Mouse (Mus musculus) kidney, postnatal 0 days (tissue): ENCODE measurements around the gene Hdgf. TPM values are rescaled to one million over a fixed set of nuclear protein-coding genes. Genes with fewer than 3 reads are reported as not detected.

Experiments used
- ATAC-seq: fragments of 200-750 bp; cut with Nextera tagmentation; replicated peaks from 2 replicates; pipeline ENCODE4 v1.8.0; 2017; ENCODE audit warnings: low read depth, moderate number of reproducible peaks, moderate TSS enrichment, moderate library complexity; ENCODE audit not compliant: low FRiP score
- DNase-seq: peaks from one replicate; pipeline ENCODE4 v3.0.0-alpha.2; 2016; ENCODE audit warnings: low spot score
- H3K27ac ChIP-seq: fragments of 300-500 bp; sonication (generic); 2 replicates; pipeline ENCODE4 v1.5.1; 2014; ENCODE audit warnings: mild to moderate bottlenecking
- H3K27me3 ChIP-seq: fragments of 300-500 bp; sonication (generic); 2 replicates; pipeline ENCODE4 v1.6.1; 2014; ENCODE audit warnings: low read length, mixed read lengths; ENCODE audit not compliant: insufficient read depth
- H3K36me3 ChIP-seq: fragments of 300-500 bp; sonication (generic); 2 replicates; pipeline ENCODE4 v1.6.1; 2014; ENCODE audit warnings: low read length, mixed read lengths; ENCODE audit not compliant: insufficient read depth
- H3K4me1 ChIP-seq: fragments of 300-500 bp; sonication (generic); replicated peaks from 2 replicates; pipeline ENCODE4 v1.6.1; 2014; ENCODE audit warnings: antibody characterized with exemption, low read length, mixed read lengths; ENCODE audit not compliant: insufficient read depth
- H3K4me2 ChIP-seq: fragments of 300-500 bp; sonication (generic); 2 replicates; pipeline ENCODE4 v1.6.1; 2014; ENCODE audit warnings: mild to moderate bottlenecking, low read length, moderate library complexity, mixed read lengths
- H3K4me3 ChIP-seq: fragments of 300-500 bp; sonication (generic); replicated peaks from 2 replicates; pipeline ENCODE4 v1.5.1; 2014; ENCODE audit warnings: low read depth, low read length
- H3K9ac ChIP-seq: fragments of 300-500 bp; sonication (generic); 2 replicates; pipeline ENCODE4 v1.6.1; 2014; ENCODE audit warnings: low read depth, low read length
- H3K9me3 ChIP-seq: fragments of 300-500 bp; sonication (generic); replicated peaks from 2 replicates; pipeline ENCODE4 v1.6.1; 2016; ENCODE audit warnings: low read length, inconsistent platforms, mixed read lengths
- CTCF ChIP-seq: IDR thresholded peaks from 2 replicates; pipeline ENCODE4 v1.5.1; 2016; ENCODE audit warnings: antibody characterized with exemption, low read depth, mild to moderate bottlenecking, moderate library complexity
- WGBS: fragments of 180-500 bp; shearing (Covaris S2); extraction: QIAGEN DNeasy Blood & Tissue Kit; methylation state at CpG from one replicate; pipeline ENCODE4 v1.1.7; 2014; 5-methylcytosine and 5-hydroxymethylcytosine counted together
- polyA plus RNA-seq: library from polyadenylated mRNA; unstranded; fragments of >200 nt; fragmentation: Nextera tagmentation; extraction: Ambion mirVana; gene quantifications from 2 replicates; pipeline ENCODE4 v1.2.1, GENCODE M21; 2015

Gene Hdgf
- polyA plus RNA-seq, 1 experiment from 2014 or later: 193 TPM

- WGBS: 65% methylated on average over 7 of the region's 7 CpGs
- Histone ChIP-seq H3K9ac (no peak overlapping the region), H3K36me3 (no peaks in the 10 kb centered on the region), H3K27me3 (no peaks in the 10 kb centered on the region), H3K4me3 (no peak overlapping the region), H3K9me3 (no peaks in the 10 kb centered on the region), H3K27ac (peak overlapping the region; percentile 68; the same call in 1 of the 2 replicates), H3K4me1 (no peaks in the 10 kb centered on the region; the same call in 1 of the 2 replicates), H3K4me2 (no peak overlapping the region)
- TF ChIP-seq CTCF: no peak
- DNase-seq: no peak
- ATAC-seq: no peak
Measured at GRCm38 (mm10) chr3:87959371-87959770, 53.2 kb downstream of the Hdgf start.

- 6% methylated on average over 10 of the region's 10 CpGs for WGBS
- Histone ChIP-seq H3K9me3 (no peaks in the 10 kb centered on the region), H3K36me3 (no peaks in the 10 kb centered on the region), H3K4me3 (peak overlapping the region; percentile 42), H3K9ac (peak overlapping the region; percentile 68), H3K4me1 (no peaks in the 10 kb centered on the region; the same call in 1 of the 2 replicates), H3K27ac (peak overlapping the region; percentile 85), H3K4me2 (peak overlapping the region; percentile 85), H3K27me3 (no peaks in the 10 kb centered on the region)
- DNase-seq: no peak
- no peak for ATAC-seq
- no peak for TF ChIP-seq CTCF
Measured at GRCm38 (mm10) chr3:87960191-87960585, 54.1 kb downstream of the Hdgf start.

- Histone ChIP-seq H3K9me3 (no peaks in the 10 kb centered on the region), H3K4me1 (no peaks in the 10 kb centered on the region; the same call in 1 of the 2 replicates), H3K9ac (peak overlapping the region; percentile 68), H3K27ac (peak overlapping the region; percentile 85), H3K4me3 (peak overlapping the region; percentile 42), H3K4me2 (peak overlapping the region; percentile 85), H3K27me3 (no peaks in the 10 kb centered on the region), H3K36me3 (no peaks in the 10 kb centered on the region)
- under 1% methylated on average over 27 of the region's 27 CpGs for WGBS
- TF ChIP-seq CTCF: peak; percentile 98
- DNase-seq (peak; percentile 99), ATAC-seq (peak; percentile 97)
Measured at GRCm38 (mm10) chr3:87960586-87961191, 54.6 kb downstream of the Hdgf start.

Other genes with a start within 250 kb of the Hdgf start
- 0.37 and 0.45 TPM in 2 replicates for gene Lrrc71, start 157.7 kb upstream of the Hdgf start, polyA plus RNA-seq
- gene Ntrk1, start 111.2 kb upstream of the Hdgf start, polyA plus RNA-seq: 2.1 and 2.3 TPM in 2 replicates
- gene Insrr, start 109.4 kb upstream of the Hdgf start, polyA plus RNA-seq: 1.9 and 2.3 TPM in 2 replicates
- gene Pear1, start 82.0 kb upstream of the Hdgf start, polyA plus RNA-seq: 31.6 and 35.4 TPM in 2 replicates
- 0.11 TPM in 1 of 2 replicates, not detected in the other for gene Sh2d2a, start 59.6 kb upstream of the Hdgf start, polyA plus RNA-seq
- gene Prcc, start 20.7 kb upstream of the Hdgf start, polyA plus RNA-seq: 14.8 and 15.1 TPM in 2 replicates
- 87.2 and 88.1 TPM in 2 replicates for gene Mrpl24, start 13.2 kb downstream of the Hdgf start, polyA plus RNA-seq
- gene Isg20l2, start 24.0 kb downstream of the Hdgf start, polyA plus RNA-seq: 40.4 and 42.1 TPM in 2 replicates
- 12.1 and 12.3 TPM in 2 replicates for gene Rrnad1, start 24.4 kb downstream of the Hdgf start, polyA plus RNA-seq
- gene Crabp2, start 42.3 kb downstream of the Hdgf start, polyA plus RNA-seq: 20.1 and 20.9 TPM in 2 replicates
- 24.6 and 28.9 TPM in 2 replicates for gene Nes, start 64.8 kb downstream of the Hdgf start, polyA plus RNA-seq
- 0.14 TPM in 1 of 2 replicates, not detected in the other for gene Bcan, start 93.9 kb downstream of the Hdgf start, polyA plus RNA-seq
- 0.13 and 0.17 TPM in 2 replicates for gene Hapln2, start 121.3 kb downstream of the Hdgf start, polyA plus RNA-seq
- gene Gpatch4, start 136.8 kb downstream of the Hdgf start, polyA plus RNA-seq: 24.8 and 26.3 TPM in 2 replicates
- gene Naxe, start 152.2 kb downstream of the Hdgf start, polyA plus RNA-seq: 161 and 173 TPM in 2 replicates
- gene Ttc24, start 172.0 kb downstream of the Hdgf start, polyA plus RNA-seq: not detected in 2 replicates
- gene Iqgap3, start 175.7 kb downstream of the Hdgf start, polyA plus RNA-seq: 6.8 and 8.2 TPM in 2 replicates
- 14.4 and 16.2 TPM in 2 replicates for gene Mef2d, start 236.1 kb downstream of the Hdgf start, polyA plus RNA-seq